Mouse (Mus musculus) E14TG2a.4 (cell line): ENCODE results near the gene Mlxipl.

Source experiments
- CTCF ChIP-seq: conservative IDR thresholded peaks from 2 replicates; pipeline ENCODE4 v1.5.1; 2014; ENCODE audit warnings: low read length
- NANOG ChIP-seq: IDR thresholded peaks from 2 replicates; pipeline ENCODE4 v1.6.1; 2014; ENCODE audit warnings: borderline replicate concordance, low read length, mixed read lengths
- POU5F1 ChIP-seq: IDR thresholded peaks from 2 replicates; pipeline ENCODE4 v1.6.1; 2014; ENCODE audit warnings: low read length, borderline replicate concordance

DNA sequence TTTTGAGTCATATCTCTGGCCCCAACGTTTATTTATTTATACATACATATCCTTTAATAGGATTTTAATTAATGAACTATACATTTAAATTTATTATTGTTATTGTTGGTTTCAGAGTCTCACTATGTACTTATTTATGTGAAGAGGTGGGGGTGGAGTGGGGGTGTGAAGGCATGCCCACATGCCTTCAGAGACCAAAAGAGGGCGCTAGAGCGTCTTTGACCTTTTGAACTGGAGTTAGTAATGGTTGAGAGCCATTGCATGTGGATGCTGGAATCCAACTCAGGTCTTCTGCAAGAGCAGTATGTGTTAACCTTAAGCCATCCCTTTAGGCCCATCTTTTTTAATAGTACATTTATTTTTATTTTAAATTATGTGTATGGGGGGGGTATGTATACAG, 95.9 kb downstream of the Mlxipl start:
- TF ChIP-seq CTCF (peak; percentile 60), NANOG (no peak), POU5F1 (no peak)
